Mouse (Mus musculus): Measurements from ENCODE around the gene Ccnb1ip1. TPM values are rescaled to one million over a fixed set of nuclear protein-coding genes. Genes with fewer than 3 reads are reported as not detected.

The Ccnb1ip1 gene
- total RNA-seq, 2 experiments from 2014 or later, result not detected

DNA sequence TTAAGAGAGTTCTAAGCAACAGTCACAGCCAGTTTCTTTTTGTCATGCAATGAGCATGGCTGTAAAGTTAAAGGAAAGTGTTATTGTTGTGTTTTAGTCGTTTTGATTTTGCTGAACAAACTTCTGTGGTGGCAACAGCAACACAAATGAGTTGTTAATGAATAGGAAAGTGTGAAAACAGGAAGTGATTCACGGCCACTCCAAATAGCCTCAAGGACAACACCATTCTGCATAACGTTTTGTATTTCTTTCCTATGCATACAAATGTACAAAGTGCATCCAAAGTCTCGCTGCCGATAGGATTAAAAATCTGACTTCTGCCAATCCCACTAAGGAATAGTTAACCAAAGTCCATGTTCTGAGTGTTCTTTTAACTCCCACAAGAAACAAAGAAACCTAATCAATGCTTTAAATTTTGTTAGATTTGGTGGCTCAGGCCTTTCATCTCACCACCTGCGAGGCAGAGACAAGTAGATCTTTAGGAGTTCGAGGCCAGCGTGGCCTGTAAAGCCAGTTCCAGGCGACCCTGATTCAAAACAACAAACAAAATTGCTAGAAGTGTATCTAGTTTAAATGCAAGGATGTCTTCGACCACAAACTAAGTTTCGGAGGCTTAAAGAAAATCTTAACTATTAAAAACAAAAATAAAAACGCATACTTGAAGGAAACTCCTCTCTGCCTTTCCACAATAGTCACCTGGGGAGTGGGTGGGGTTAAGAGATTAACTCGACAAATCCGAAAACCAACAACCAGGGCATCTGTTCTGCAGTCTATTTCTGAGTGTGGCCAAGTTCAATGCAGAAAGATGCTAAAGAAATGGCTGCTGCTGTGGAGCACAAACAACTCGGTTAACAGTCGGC lies 22.9 kb downstream of the Ccnb1ip1 start:
- no peak for DNase-seq (ENCODE audit: low spot score in 2 of 2)

DNA sequence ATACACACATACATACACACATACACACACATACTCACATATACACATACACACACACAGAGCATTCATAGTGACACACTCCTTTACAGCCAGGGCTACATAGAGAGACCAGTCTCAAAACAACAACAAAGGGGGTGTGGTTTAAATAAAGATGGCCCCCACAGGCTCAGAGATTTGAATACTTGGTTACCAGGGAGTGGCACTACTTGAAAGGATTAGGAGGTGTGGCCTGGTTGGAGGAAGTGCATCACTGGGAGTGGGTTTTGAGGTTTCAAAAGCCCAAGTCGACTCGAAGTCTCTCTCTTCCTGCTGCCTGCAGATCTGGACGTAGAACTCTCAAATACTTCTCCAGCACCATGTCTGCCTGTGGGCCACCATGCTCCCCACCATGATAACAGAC lies 25.4 kb downstream of the Ccnb1ip1 start:
- DNase-seq (ENCODE audit: low spot score in 2 of 2), result no peak

GRCm38 (mm10) chr14:50771342-50771741 lies 36.2 kb downstream of the Ccnb1ip1 start:
- no peak for DNase-seq (ENCODE audit: low spot score in 2 of 2)

GRCm38 (mm10) chr14:50765736-50766135 lies 41.8 kb downstream of the Ccnb1ip1 start:
- no peak for DNase-seq (ENCODE audit: low spot score in 2 of 2)

DNA sequence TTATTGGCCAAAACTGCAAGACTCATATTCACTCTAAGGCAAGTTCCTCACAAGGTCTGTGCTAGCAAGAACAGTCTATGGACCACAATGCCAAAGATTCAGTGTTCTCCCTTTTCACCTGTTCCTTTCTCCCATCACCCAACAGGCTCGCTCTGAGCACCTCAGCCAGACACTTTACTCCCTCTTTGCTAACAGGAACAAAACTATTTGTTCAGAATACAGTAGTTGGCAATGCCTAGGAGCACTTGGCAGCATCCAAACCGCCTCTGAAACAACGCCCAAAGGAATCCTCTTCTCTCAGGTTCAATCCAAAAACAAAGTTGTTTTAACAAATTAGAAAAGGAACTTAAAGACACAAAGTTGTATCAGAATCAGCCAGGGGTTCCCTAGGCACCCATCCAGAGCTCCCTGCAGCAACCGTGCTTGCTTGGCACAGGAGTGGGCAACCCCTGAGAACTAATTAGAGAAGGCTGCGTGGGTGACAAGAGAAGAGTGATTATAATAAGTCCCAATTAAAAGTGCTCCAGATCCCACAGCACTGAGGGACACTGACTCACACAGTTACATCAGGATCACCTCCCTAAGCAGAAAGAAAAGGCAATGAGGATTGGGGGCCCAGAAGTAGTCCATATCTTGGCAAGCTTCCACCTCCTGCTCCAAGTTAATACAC lies 49.0 kb downstream of the Ccnb1ip1 start:
- DNase-seq (ENCODE audit: low spot score in 2 of 2), result no peak

DNA sequence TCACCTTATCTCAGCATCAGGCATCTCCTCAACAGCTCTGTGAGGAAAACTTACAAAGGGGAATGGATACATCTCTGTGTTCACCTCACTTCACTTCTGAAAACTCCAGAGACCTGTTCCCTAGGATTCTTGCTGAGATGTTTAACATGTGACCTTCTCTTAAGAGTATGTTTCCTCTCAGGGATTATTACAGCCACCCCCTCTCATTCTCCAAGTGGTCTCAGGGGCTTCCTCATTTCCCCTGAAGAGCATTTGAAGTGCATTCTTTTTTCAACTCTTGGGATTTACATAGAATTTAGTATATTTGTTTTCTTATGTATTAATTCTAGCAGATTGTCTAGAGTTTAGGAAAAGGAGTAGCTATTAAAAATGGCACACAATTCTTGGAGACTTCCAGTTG lies 62.5 kb downstream of the Ccnb1ip1 start, which contains the start of gene Olfr749:
Gene Olfr749, minus strand, starts transcription at position 101 of the 400 bp plus-strand sequence.
- DNase-seq (ENCODE audit: low spot score in 2 of 2), result no peak

DNA sequence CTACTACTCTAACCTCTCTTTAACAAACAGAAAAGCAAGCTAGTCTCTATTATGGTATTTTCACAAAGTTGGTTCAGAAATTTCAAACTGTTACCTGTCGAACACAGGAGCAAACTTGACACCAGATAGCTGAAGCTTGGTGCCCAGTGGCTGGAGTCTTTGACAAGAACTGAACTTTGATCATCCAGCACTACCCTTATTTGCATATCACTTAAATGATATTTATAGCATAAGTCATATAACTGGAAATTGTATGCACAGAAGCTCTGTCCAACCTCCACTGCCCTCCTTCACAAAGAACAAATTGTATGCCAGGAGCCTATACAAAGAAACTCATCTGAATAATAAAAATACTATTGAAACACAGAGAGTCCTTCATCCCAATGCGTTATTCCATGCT lies 65.9 kb downstream of the Ccnb1ip1 start:
- DNase-seq (ENCODE audit: low spot score in 2 of 2), result no peak

GRCm38 (mm10) chr14:50740334-50740733 lies 67.2 kb downstream of the Ccnb1ip1 start:
- no peak for DNase-seq (ENCODE audit: low spot score in 2 of 2)

Other genes starting within 250 kb of the Ccnb1ip1 start
- not detected for gene Olfr744, start 192.9 kb downstream of the Ccnb1ip1 start, total RNA-seq (2021)
- not detected for gene Olfr745, start 168.3 kb downstream of the Ccnb1ip1 start, total RNA-seq (2021)
- gene Olfr746, start 160.6 kb downstream of the Ccnb1ip1 start, total RNA-seq (2021), result not detected
- not detected for gene Olfr747, start 114.5 kb downstream of the Ccnb1ip1 start, total RNA-seq (2021)
- gene Olfr748, start 100.4 kb downstream of the Ccnb1ip1 start, total RNA-seq (2021), result not detected
- gene Olfr749, start 62.6 kb downstream of the Ccnb1ip1 start, total RNA-seq (2021), result not detected
- gene Ttc5, start 22.2 kb downstream of the Ccnb1ip1 start, total RNA-seq (2021), result 10 to 100 TPM; 27.9 to 32.7 TPM
- 10 to 100 TPM; 22.2 to 29.4 TPM for gene Parp2, start 109 bp upstream of the Ccnb1ip1 start, total RNA-seq (2021)
- gene Tep1, start 62.8 kb upstream of the Ccnb1ip1 start, total RNA-seq (2021), result 10 to 100 TPM in 1 of 2 experiments, 1 to 10 TPM in 1; 9.7 to 12.2 TPM
- 10 to 100 TPM in 1 of 2 experiments, 1 to 10 TPM in 1; 5.8 to 10.1 TPM for gene Klhl33, start 89.8 kb upstream of the Ccnb1ip1 start, total RNA-seq (2021)
- gene Osgep, start 117.2 kb upstream of the Ccnb1ip1 start, total RNA-seq (2021), result 10 to 100 TPM; 48.6 to 52.2 TPM
- gene Apex1, start 117.2 kb upstream of the Ccnb1ip1 start, total RNA-seq (2021), result 10 to 100 TPM; 61.1 to 62.7 TPM
- 10 to 100 TPM; 23.5 to 25.2 TPM for gene Pip4p1, start 123.1 kb upstream of the Ccnb1ip1 start, total RNA-seq (2021)
- 10 to 100 TPM; 12.7 to 13.9 TPM for gene Pnp, start 123.3 kb upstream of the Ccnb1ip1 start, total RNA-seq (2021)
- 1 to 10 TPM; 7.9 to 8.5 TPM for gene Gm49342, start 136.8 kb upstream of the Ccnb1ip1 start, total RNA-seq (2021)
- under 1 TPM; 0.67 to 0.71 TPM for gene Pnp2, start 148.3 kb upstream of the Ccnb1ip1 start, total RNA-seq (2021)
- not detected for gene Rnase10, start 200.0 kb upstream of the Ccnb1ip1 start, total RNA-seq (2021)
- gene Rnase9, start 234.1 kb upstream of the Ccnb1ip1 start, total RNA-seq (2021), result not detected
- gene Rnase11, start 242.4 kb upstream of the Ccnb1ip1 start, total RNA-seq (2021), result not detected
- gene Rnase12, start 249.9 kb upstream of the Ccnb1ip1 start, total RNA-seq (2021), result not detected